Mouse (Mus musculus) lung, postnatal 10 days (tissue): Measurements from ENCODE around the gene Trim38.

Experiments used
- DNase-seq: peaks from one replicate; pipeline ENCODE4 v3.0.0; 2021

The Trim38 gene

DNA sequence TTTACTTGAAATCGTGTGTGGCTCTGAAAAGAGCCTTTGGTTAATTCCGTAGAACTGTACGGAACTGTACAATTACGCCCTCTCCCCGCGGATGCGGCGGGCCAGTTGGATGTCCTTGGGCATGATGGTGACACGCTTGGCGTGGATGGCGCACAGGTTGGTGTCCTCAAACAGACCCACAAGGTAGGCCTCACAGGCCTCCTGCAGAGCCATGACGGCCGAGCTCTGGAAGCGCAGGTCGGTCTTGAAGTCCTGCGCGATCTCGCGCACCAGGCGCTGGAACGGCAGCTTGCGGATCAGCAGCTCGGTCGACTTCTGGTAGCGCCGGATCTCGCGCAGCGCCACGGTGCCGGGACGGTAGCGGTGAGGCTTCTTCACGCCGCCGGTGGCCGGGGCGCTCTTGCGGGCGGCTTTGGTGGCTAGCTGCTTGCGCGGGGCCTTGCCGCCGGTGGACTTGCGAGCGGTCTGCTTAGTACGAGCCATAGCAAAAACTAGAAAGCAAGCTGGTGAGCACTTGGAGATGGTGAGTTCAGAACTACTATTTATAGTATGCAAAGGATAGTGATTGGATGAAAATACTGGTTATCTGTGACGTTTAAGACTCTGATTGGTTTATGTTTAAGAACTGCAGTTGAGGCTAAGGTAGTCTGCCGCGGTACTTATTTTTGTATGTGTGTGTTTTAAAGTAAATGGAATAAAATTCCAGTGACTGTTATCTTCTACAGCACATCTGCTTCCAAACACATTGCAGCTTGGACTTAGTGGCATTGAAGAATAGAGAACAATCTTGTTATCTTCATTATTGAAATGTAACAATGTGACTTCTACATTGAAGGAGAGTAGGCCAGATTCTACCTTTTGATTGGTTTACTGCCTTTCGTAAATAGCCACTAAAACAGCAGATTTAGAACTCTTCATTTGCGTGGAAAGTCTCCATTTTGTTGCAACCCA is 7.6 kb upstream of the Trim38 start, which contains the start of gene Hist1h3a:
Hist1h3a (minus strand) TSS at position 516 of the 951 bp plus-strand sequence.
- DNase-seq, result peak; percentile 64

GRCm38 (mm10) chr13:23763242-23763585 is 6.5 kb upstream of the Trim38 start:
- no peak for DNase-seq

DNA sequence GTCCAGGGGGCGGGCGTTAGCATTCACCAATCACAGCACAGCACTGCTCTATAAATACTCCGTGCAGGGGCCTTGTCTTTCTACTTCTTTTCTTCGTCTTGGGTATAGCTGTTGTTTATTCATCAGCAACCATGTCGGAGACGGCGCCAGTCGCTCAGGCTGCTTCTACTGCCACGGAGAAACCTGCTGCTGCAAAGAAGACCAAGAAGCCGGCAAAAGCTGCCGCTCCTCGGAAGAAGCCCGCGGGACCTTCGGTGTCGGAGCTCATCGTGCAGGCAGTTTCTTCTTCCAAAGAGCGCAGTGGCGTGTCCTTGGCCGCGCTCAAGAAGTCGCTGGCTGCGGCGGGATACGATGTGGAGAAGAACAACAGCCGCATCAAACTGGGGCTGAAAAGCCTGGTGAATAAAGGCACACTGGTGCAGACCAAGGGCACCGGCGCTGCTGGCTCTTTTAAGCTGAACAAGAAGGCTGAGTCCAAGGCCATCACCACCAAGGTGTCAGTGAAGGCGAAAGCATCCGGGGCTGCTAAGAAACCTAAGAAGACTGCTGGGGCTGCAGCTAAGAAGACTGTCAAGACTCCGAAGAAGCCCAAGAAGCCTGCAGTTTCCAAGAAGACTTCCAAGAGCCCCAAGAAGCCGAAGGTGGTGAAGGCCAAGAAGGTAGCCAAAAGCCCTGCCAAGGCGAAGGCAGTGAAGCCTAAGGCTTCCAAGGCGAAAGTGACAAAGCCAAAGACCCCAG is 6.0 kb upstream of the Trim38 start, which contains the start of gene Hist1h1a:
Hist1h1a (plus strand) TSS at position 81 of the 738 bp plus-strand sequence.
- DNase-seq, result peak; percentile 92

GRCm38 (mm10) chr13:23764324-23765171 is 5.2 kb upstream of the Trim38 start:
- no peak for DNase-seq

DNA sequence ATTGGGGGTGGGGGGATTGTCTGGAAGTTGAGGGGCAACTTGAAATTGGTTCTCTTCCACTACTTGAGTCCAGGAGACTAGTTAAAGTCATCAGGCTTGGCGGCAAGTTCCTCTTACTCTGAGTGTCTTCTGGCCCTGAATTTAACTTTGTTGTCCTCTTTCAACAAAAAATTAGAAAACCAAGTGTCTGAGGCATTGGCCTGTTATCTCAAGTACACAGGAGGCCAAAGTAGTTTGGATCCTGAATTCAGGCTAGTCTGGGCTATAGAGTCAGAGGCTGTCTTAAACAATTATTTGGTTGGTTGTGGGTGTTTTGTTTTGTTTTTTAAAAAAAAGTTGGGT is 4.6 kb upstream of the Trim38 start:
- no peak for DNase-seq

DNA sequence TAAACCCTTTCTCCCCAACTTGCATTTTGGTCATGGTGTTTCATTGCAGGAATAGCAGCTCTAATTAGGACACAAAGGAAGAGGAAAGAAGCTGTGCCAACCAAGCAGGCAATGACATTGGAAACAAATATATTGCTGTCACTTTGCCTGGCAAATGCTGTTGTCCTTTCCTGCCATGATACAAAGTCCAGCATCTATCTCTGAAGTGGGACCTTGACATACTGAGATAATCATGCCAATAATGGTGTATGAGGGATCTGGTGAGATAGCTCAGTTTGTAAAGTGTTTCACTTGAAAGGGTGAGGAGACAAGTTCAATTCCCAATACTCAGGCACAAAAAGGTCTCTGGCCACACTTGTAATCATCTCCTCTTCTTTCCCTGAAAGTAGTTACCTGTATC is 2.9 kb upstream of the Trim38 start:
- DNase-seq, result no peak

GRCm38 (mm10) chr13:23768834-23769397 is 797 bp upstream of the Trim38 start:
- no peak for DNase-seq

DNA sequence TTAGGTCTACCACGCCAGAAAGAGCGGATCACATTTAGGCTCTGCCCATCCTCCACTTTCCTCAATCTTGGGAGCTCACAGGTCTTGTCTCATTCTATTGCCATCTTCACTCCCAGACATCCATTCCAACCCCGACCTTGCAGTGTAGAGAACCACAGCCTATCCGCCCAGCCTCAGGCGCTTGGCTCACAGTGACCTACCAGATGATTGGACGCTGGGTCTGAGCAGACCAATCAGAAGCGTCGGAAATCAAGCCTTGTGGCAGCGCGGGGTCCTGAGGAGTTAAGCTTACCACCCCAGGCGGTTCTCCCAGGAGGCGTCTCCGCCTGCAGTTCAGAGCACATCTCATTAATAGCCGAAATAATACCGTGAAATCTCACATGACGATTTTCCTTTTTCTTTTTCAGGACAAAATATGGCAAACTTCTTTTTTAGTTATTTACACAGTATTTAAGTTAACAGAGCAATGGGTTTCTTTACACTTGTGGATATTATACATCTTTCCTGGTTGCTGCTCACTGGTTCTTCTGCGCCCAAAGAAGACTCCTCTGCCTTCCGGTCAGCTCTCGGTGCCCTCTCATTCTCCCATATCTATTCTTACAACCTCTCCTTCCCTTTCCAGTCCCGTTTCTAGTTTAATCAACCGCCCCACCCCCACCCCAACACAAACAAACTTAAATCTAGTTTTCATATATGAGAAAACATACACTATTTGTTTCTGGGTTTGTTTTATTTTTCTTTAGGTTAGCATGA is 3.0 kb downstream of the Trim38 start:
- DNase-seq, result peak; percentile 51

DNA sequence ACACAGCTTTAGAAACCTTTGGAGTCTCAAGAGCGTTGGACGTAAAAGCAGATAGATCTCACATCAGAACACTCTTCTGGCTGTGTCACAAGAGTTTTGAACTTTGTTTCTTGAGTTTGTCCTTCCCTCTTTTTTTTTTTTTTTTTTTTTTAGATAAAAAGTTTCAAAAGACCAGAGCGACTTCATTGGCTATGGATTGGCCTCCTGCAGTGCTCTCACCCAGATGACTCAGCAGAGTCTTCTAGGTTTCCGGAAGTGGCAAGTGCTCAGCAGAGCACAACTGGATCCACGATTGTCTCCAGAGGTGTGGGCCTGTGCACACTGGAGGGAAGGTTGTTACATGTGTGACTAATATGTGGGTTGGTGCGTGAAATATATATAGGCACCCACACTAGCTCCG is 8.6 kb downstream of the Trim38 start:
- DNase-seq, result no peak

GRCm38 (mm10) chr13:23779025-23779424 is 9.3 kb downstream of the Trim38 start:
- DNase-seq, result no peak

- DNase-seq, result peak; percentile 70
Measured at GRCm38 (mm10) chr13:23792520-23792919, 22.8 kb downstream of the Trim38 start.

GRCm38 (mm10) chr13:23799405-23799804 is 29.7 kb downstream of the Trim38 start:
- no peak for DNase-seq

DNA sequence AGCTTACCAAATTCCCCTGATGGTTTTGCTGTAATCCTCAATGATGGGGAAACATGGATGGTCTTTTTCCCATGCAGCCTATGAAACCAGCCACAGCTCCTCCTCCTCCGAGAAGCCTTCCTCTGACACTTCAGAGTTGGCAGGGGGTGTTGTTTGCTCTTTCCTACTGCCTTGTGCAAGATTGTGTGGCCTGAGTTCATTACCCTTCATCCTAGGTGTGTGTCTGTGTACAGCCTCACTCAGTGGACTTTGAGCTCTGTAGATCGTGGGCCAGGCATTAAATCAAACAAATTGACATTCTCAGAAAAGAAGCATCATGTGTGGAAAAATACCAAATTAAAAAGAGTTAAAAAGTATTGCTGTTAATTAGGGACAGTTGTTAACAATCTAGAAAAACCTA is 34.8 kb downstream of the Trim38 start:
- no peak for DNase-seq

DNA sequence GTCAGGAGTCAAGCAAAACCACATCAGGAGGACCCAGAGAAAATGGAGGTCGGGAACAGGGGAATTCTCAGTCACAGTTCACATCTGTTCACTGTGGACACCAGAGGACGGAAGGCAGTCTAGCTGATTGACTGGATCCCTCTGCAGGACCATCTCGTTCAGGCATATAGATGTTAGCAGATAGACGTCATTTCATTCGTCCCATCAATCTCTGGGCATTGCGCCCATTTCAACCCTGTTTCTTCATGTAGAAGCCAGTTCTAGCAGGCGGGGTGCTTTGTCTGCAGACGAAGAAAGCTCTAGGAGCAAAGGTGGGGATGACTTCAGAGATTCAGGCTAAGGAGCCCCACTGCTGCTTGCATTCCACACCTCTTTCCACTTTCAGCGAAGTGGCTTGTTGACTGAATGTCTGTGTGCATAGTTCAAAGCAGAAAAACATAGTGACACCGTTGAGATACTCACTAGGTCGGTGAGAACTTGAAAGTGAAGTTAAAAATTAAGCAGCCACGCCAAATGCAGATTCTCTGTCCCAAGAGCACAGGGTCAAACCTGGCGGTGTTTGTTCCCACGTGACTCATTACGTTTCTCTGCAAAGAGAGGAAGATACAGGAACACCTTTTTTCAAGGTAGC is 36.8 kb downstream of the Trim38 start, which contains the start of gene Slc17a2:
Slc17a2 (plus strand) TSS at position 572 of the 631 bp plus-strand sequence.
- DNase-seq, result peak; percentile 22

- no peak for DNase-seq
Measured at GRCm38 (mm10) chr13:23816148-23816547, 46.4 kb downstream of the Trim38 start.

- DNase-seq, result no peak
Measured at GRCm38 (mm10) chr13:23820179-23820940, 50.6 kb downstream of the Trim38 start.

DNA sequence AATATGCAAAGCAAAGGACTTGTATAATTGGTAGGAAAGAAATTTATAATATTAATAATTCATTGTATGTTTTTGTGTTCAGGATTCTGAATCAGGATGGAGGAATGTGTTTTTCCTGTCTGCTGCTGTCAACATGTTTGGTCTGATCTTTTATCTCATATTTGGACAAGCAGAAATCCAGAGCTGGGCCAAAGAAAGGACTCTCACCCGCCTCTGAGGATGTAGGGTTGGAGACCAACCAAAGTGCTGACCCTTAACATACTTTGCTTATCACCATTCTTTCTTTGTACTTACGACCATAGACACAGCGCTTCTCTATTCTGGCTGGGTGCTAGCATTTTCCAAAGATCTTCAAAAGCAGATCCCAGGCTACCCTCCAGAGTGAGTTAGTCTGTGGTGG is 52.5 kb downstream of the Trim38 start:
- DNase-seq, result no peak

- no peak for DNase-seq
Measured at GRCm38 (mm10) chr13:23826606-23827005, 56.9 kb downstream of the Trim38 start.

- DNase-seq, result peak; percentile 54
Measured at GRCm38 (mm10) chr13:23833053-23833452, 63.3 kb downstream of the Trim38 start.

DNA sequence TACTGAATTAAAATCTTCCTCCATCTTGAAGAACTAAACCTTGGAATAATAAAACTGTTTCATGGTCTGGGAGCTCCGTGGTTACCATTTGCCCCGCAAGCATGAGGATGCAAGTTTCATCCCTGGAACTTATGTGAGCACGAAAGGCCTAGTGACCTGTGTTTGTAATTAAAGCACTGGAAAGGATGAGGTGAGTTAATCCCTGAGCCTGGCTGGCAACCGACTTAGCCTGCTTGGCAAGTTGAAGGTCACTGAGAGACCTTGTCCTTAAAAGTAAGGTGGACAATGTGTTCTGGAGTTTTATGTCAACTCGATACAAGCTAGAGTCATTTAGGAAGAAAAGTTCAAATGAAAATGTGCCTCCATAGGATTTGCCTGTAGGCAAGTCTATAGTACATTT is 65.1 kb downstream of the Trim38 start:
- no peak for DNase-seq

- no peak for DNase-seq
Measured at GRCm38 (mm10) chr13:23836630-23837029, 66.9 kb downstream of the Trim38 start.
